Mouse (Mus musculus) forebrain, postnatal 0 days (tissue): ENCODE data around the gene Vezf1. TPM values are rescaled to one million over a fixed set of nuclear protein-coding genes. Genes with fewer than 3 reads are reported as not detected.
"Not testable (repeated sequence)": the region's sequence is repeated elsewhere in the genome, so short reads cannot be mapped to it uniquely, and the experiment has no call there.

ENCODE experiments used
- ATAC-seq: fragments of 200-750 bp; cut with Nextera tagmentation; 2 replicates; pipeline ENCODE4 v1.8.0; 2017; ENCODE audit warnings: mild to moderate bottlenecking, moderate library complexity
- DNase-seq: peaks from one replicate; pipeline ENCODE4 v3.0.0-alpha.2; 2015
- H3K27ac ChIP-seq: fragments of 300-500 bp; sonication (generic); 2 replicates; pipeline ENCODE4 v1.5.1; 2014; ENCODE audit warnings: low read depth, mild to moderate bottlenecking, antibody characterized with exemption, low read length, moderate library complexity, mixed read lengths
- H3K27me3 ChIP-seq: fragments of 300-500 bp; sonication (generic); 2 replicates; pipeline ENCODE4 v1.6.1; 2014; ENCODE audit warnings: mild to moderate bottlenecking, low read length, mixed read lengths; ENCODE audit not compliant: insufficient read depth
- H3K36me3 ChIP-seq: fragments of 300-500 bp; sonication (generic); 2 replicates; pipeline ENCODE4 v1.6.1; 2014; ENCODE audit warnings: mild to moderate bottlenecking, moderate library complexity; ENCODE audit not compliant: insufficient read depth
- H3K4me1 ChIP-seq: fragments of 300-500 bp; sonication (generic); 2 replicates; pipeline ENCODE4 v1.6.1; 2014; ENCODE audit warnings: antibody characterized with exemption; ENCODE audit not compliant: insufficient read depth
- H3K4me2 ChIP-seq: fragments of 300-500 bp; sonication (generic); 2 replicates; pipeline ENCODE4 v1.6.1; 2014; ENCODE audit warnings: low read depth, mild to moderate bottlenecking, moderate library complexity
- H3K4me3 ChIP-seq: fragments of 300-500 bp; sonication (generic); 2 replicates; pipeline ENCODE4 v1.5.1; 2014; ENCODE audit warnings: low read depth, low read length, mixed read lengths
- H3K9ac ChIP-seq: fragments of 300-500 bp; sonication (generic); 2 replicates; pipeline ENCODE4 v1.6.1; 2014; ENCODE audit warnings: mild to moderate bottlenecking
- H3K9me3 ChIP-seq: fragments of 300-500 bp; sonication (generic); 2 replicates; pipeline ENCODE4 v1.6.1; 2016; ENCODE audit warnings: low read length
- CTCF ChIP-seq: sonication (generic); IDR thresholded peaks from 2 replicates; pipeline ENCODE4 v1.5.1; 2016; ENCODE audit warnings: antibody characterized with exemption, control low read depth, low read depth
- WGBS: fragments of 180-500 bp; shearing (Covaris S2); extraction: QIAGEN DNeasy Blood & Tissue Kit; methylation state at CpG from one replicate; pipeline ENCODE4 v1.1.7; 2014; 5-methylcytosine and 5-hydroxymethylcytosine counted together
- polyA plus RNA-seq: library from polyadenylated mRNA; unstranded; fragments of >200 nt; fragmentation: Nextera tagmentation; extraction: Ambion mirVana; gene quantifications from 2 replicates; pipeline ENCODE4 v1.2.1, GENCODE M21; 2015
- total RNA-seq: library from RNA; depleted of rRNA; stranded (reverse); fragments of >200 nt; gene quantifications from 2 replicates; pipeline ENCODE4 v1.2.3, GENCODE M21; 2014

The Vezf1 gene
- total and polyA plus RNA-seq, 2 experiments from 2014 or later: 34.6 to 43.7 TPM

- Histone ChIP-seq H3K9me3 (no peaks in the 10 kb centered on the region), H3K4me3 (no peak overlapping the region), H3K36me3 (no peaks in the 10 kb centered on the region), H3K27ac (peak overlapping the region; percentile 50; the same call in 1 of the 2 replicates), H3K4me1 (peaks cover 10% of the 10 kb centered on the region; the same call in 1 of the 2 replicates), H3K9ac (no peak overlapping the region), H3K27me3 (no peaks in the 10 kb centered on the region), H3K4me2 (no peak overlapping the region)
- DNase-seq: no peak
- WGBS: 65% methylated on average over 5 of the region's 5 CpGs
- TF ChIP-seq CTCF: no peak
- peak; percentile 59; the same call in 1 of the 2 replicates for ATAC-seq
These were observed 36.3 kb upstream of the Vezf1 start for GRCm38 (mm10) chr11:88031753-88032152.

DNA sequence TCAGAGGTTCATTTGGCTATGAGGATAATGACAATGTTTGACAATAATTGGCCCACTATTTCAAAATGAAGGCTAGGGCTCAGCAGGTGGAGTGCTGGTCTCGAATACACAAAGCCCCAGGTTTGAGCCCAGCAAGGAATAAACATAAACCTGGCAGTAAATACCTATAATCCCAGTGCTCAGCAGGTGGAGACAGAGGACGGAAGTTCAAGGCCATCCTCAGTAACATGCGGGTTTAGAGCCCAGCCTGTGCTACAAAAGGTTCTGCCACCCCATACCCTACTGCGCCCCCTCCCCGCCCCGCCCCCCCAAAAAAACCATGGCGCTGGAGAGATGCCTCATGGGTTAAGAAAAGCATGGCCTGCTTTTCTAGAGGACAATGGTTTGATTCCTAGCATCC lies 32.1 kb upstream of the Vezf1 start:
- 68% methylated on average over 7 of the region's 7 CpGs for WGBS
- no peaks in the 10 kb centered on the region for H3K9me3 ChIP-seq
- no peaks in the 10 kb centered on the region; the same call in 1 of the 2 replicates for H3K4me1 ChIP-seq
- no peak for TF ChIP-seq CTCF
- H3K9ac ChIP-seq: no peak overlapping the region
- no peaks in the 10 kb centered on the region for H3K27me3 ChIP-seq
- no peak overlapping the region for H3K27ac ChIP-seq
- H3K36me3 ChIP-seq: no peaks in the 10 kb centered on the region
- no peak for DNase-seq
- ATAC-seq: no peak
- no peak overlapping the region for H3K4me3 ChIP-seq
- H3K4me2 ChIP-seq: no peak overlapping the region

DNA sequence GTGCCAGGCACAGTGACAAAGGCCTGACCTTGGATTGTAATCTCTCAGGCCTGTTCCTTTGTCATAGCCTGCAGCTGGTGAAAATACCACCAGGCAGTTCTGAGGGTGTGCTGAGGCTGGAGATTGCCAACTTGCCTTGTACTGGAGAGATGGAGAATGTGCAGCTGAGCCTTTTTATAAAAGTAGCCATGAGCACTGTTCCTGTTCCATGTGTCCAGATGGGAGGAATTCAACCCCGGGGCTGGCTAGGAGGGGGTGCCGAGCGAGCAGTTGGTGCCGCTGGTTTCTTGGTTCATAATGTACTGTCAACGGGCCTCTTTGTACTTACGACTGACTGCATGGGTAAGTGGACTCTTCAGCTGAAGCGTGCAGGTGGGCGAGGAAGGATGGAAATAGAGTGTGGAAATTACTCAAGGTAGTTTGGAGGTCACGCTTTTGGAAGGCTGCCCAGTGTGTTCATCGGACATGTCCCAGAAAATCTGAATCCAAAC lies 31.3 kb upstream of the Vezf1 start:
- Histone ChIP-seq H3K9ac (no peak overlapping the region), H3K36me3 (no peaks in the 10 kb centered on the region), H3K4me3 (no peak overlapping the region), H3K27ac (no peak overlapping the region), H3K4me2 (no peak overlapping the region), H3K9me3 (no peaks in the 10 kb centered on the region), H3K4me1 (no peaks in the 10 kb centered on the region; the same call in 1 of the 2 replicates), H3K27me3 (no peaks in the 10 kb centered on the region)
- 68% methylated on average over 10 of the region's 10 CpGs for WGBS
- DNase-seq: no peak
- TF ChIP-seq CTCF: no peak
- no peak for ATAC-seq

DNA sequence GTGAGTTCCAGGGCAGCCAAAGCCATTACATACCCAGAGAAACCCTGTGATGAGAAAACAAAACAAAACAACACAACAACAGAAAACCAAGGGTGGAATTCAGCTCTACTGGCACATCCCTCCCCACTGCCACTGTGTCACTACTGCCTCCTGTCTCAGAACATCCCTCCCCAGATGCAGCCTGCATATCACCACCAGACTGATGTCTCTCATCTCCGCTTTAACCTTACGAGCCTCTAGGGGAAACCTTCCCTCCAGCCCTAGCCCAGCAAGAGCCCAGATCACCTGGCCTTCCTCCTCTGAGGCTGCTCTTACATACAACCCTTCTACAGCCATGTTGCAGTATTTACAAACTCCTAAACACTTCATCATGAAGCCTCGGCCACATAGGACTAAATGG lies 30.7 kb upstream of the Vezf1 start:
- 87% methylated on average over 3 of the region's 3 CpGs for WGBS
- no peak overlapping the region for H3K27ac ChIP-seq
- no peaks in the 10 kb centered on the region for H3K4me1 ChIP-seq
- DNase-seq (no peak), ATAC-seq (no peak)
- no peak overlapping the region for H3K4me2 ChIP-seq
- no peaks in the 10 kb centered on the region for H3K9me3 ChIP-seq
- no peak for TF ChIP-seq CTCF
- no peak overlapping the region for H3K9ac ChIP-seq
- H3K4me3 ChIP-seq: no peak overlapping the region
- H3K27me3 ChIP-seq: no peaks in the 10 kb centered on the region
- H3K36me3 ChIP-seq: no peaks in the 10 kb centered on the region

- no peak for TF ChIP-seq CTCF
- ATAC-seq: no peak
- 79% methylated on average over 1 of the region's 1 CpGs for WGBS
- Histone ChIP-seq H3K9me3 (no peaks in the 10 kb centered on the region), H3K27ac (no peak overlapping the region), H3K9ac (no peak overlapping the region), H3K4me2 (no peak overlapping the region), H3K4me3 (no peak overlapping the region), H3K36me3 (no peaks in the 10 kb centered on the region), H3K4me1 (no peaks in the 10 kb centered on the region), H3K27me3 (no peaks in the 10 kb centered on the region)
- no peak for DNase-seq
These were observed 29.0 kb upstream of the Vezf1 start for GRCm38 (mm10) chr11:88039066-88039465.

DNA sequence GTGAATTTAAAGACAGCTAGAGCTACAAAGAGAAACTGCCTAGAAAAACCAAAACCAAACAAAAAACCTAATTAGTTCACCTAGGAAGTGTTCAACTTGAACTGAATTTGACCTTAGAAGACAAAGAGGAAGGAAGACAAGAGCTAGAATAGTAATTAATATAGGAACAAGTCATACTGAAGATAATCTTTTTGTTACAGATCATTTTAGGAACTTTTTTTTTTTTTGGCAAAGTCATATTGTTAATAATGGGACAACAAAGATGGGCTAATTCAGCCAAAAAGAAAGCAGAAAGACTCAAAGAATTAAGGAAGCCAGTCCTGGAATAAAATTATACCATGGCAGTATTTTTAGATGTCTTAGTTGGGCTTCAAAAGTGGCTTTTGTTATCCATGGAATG lies 23.8 kb upstream of the Vezf1 start:
- Histone ChIP-seq H3K36me3 (peaks cover under 1% of the 10 kb centered on the region; the same call in 1 of the 2 replicates), H3K4me3 (no peak overlapping the region), H3K27ac (no peak overlapping the region), H3K4me1 (peaks cover 7% of the 10 kb centered on the region; the same call in 1 of the 2 replicates), H3K9ac (no peak overlapping the region), H3K4me2 (no peak overlapping the region), H3K27me3 (no peaks in the 10 kb centered on the region), H3K9me3 (no peaks in the 10 kb centered on the region)
- DNase-seq: no peak
- ATAC-seq: no peak
- no peak for TF ChIP-seq CTCF

DNA sequence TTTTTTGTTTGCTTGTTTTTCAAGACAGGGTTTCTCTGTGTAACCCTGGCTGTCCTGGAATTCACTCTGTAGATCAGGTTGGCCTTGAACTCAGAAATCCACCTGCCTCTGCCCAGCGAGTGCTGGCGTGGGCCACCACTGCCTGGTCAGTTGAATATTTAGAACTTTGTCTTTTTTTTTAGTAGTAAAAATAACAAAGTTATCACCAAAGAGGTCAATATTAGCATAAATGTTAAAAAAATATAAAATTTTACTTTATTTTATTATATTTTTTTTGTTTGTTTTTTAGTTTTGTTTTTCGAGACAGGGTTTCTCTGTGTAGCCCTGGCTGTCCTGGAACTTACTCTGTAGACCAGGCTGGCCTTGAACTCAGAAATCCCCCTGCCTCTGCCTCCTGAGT lies 22.9 kb upstream of the Vezf1 start:
- not testable (repeated sequence) for H3K27ac ChIP-seq

More for the DNA sequence above, 22.9 kb upstream of the Vezf1 start:
- H3K36me3 ChIP-seq, H3K4me3 ChIP-seq, H3K27me3 ChIP-seq, H3K9ac ChIP-seq, H3K9me3 ChIP-seq, DNase-seq, ATAC-seq, H3K4me2 ChIP-seq: not testable (repeated sequence)
- 98% methylated on average over 3 of the region's 3 CpGs for WGBS
- peaks cover 13% of the 10 kb centered on the region for H3K4me1 ChIP-seq
